Mouse (Mus musculus) kidney, adult 2 months (tissue): ENCODE measurements around the gene D130043K22Rik.

ENCODE experiments used
- CTCF ChIP-seq: fragments of 200-500 bp; conservative IDR thresholded peaks from 2 replicates; pipeline ENCODE4 v1.5.1; 2011; ENCODE audit warnings: low read depth, mild to moderate bottlenecking, control low read depth, low read length, moderate library complexity, mixed read lengths; ENCODE audit not compliant: insufficient read depth, insufficient read length
- POLR2A ChIP-seq: fragments of 200-500 bp; IDR thresholded peaks from one replicate; pipeline ENCODE4 v1.6.1; 2011; ENCODE audit warnings: low read depth, low read length, control low read depth

DNA sequence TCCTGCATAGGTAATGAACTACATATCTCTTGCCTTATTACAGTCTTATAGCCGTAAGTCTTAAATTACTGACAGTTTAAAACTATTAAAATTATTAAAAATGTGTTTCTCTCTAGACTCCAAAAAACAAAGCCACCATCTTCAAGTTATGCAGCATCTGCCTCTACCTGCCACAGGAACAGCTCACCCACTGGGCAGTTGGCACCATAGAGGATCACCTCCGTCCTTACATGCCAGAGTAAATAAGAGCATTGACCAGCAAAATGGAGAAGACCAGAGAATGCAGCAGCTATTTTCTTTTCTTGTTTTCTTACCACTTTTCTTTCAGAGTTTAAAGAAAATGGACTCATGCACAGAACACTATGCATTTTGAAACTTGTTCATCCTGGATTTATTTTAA is 32.4 kb upstream of the D130043K22Rik start:
- TF ChIP-seq CTCF = no peak
- no peak for TF ChIP-seq POLR2A
